Mouse (Mus musculus) liver, postnatal 0 days (tissue): Measurements from ENCODE around the gene Irf4.

ENCODE experiments used
- CTCF ChIP-seq: sonication (generic); IDR thresholded peaks from 2 replicates; pipeline ENCODE4 v1.5.1; 2016; ENCODE audit warnings: antibody characterized with exemption, low read depth
- EP300 ChIP-seq: IDR thresholded peaks from 2 replicates; pipeline ENCODE4 v1.6.1; 2016; ENCODE audit warnings: antibody characterized with exemption, low read depth, mild to moderate bottlenecking

DNA sequence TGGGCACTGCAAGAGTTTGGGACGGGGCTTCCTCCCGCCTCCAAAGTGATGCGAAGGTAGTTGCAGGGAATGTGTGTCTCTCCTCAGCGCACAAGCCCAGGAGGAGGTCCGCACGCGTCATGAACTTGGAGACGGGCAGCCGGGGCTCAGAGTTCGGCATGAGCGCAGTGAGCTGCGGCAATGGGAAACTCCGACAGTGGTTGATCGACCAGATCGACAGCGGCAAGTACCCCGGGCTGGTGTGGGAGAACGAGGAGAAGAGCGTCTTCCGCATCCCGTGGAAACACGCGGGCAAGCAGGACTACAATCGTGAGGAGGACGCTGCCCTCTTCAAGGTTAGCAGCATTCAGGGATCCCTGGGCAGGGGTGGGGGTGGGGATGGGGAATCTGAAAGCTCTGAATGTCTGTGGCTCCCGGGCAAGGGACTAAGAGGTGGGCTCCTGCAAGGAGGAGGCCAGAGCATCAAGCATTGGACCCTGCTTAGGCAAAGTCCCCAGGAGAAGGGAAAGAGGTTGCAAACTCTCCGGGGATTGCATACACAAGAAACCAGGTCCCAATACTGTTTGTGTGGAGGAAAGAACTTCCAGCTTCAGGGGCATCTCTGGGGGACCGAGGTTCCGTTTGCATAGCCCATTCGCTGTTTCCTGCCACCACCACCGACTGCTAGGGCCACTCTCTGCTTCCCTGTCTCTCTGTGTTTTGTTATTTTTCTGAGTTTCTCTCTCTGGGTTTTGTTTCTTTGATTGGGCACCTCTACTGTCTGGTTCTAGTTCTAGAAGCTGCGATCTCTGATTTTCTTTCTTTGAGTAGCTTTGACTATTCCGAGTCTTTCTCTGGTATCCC lies 1.7 kb downstream of the Irf4 start:
- no peak for TF ChIP-seq CTCF
- TF ChIP-seq EP300: no peak
